Mouse (Mus musculus): ENCODE measurements at regions not wholly inside any gene's neighbourhood (a gene's known extent, or its start where the extent isn't known, plus 50 kb on each side); places are given as distances from the start of the nearest gene placed in this dataset.

DNA sequence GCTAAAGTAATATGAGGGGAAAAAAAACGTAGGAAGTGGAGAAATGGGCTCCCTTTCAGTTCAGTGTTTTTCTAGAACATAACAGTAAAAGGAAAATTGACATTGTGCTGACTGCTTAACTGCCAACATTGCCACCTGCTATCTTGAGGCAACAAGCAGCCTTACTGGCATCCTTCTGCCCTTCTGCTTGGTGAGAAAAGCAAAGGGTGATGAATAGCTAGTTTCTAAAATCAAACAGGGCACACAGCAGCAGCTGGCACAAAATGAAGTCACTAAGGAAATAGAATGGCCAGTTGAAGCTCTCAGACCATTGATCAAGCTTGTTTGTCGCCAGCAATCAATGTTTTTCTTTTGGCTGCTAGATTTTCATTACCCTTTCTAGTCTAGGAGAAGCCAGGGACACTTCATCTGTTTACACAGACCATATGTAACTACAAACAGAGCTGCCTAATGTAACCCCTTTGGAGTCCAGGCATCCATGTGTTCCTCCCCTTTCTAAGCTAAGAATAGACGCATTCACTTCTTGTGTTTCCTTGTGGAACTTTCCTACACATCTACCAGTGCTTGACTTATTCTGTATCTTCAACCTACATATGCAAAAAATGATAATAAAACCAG is 314.2 kb upstream of the Col8a1 start:
- no peak for TF ChIP-seq POLR2A (IDR thresholded peaks at IDR 0.05; ENCODE audit: borderline replicate concordance, extremely low read depth, insufficient read depth, insufficient read length)
- Histone ChIP-seq H3K4me1 (ENCODE audit: control insufficient read depth, insufficient read depth, low read length) (no peaks in the 10 kb centered on the region), H3K4me3 (replicated peaks; ENCODE audit: low read length) (no peak overlapping the region), H3K27me3 (ENCODE audit: control insufficient read depth, insufficient read depth, low read length) (no peaks in the 10 kb centered on the region), H3K9me3 (ENCODE audit: control insufficient read depth, low read length) (no peaks in the 10 kb centered on the region), H3K36me3 (ENCODE audit: control insufficient read depth, insufficient read depth, low read length) (no peaks in the 10 kb centered on the region), H3K9ac (ENCODE audit: low read depth, low read length, severe bottlenecking) (no peak overlapping the region), H3K27ac (replicated peaks; ENCODE audit: low read depth, low read length) (no peak overlapping the region), H3K4me2 (replicated peaks; ENCODE audit: low read depth, low read length, severe bottlenecking) (no peak overlapping the region)
- no peak for DNase-seq (ENCODE audit: low spot score)
- no peak for ATAC-seq (ENCODE audit: low FRiP score, low read depth)
- WGBS = 69% methylated on average over 3 of the region's 3 CpGs

DNA sequence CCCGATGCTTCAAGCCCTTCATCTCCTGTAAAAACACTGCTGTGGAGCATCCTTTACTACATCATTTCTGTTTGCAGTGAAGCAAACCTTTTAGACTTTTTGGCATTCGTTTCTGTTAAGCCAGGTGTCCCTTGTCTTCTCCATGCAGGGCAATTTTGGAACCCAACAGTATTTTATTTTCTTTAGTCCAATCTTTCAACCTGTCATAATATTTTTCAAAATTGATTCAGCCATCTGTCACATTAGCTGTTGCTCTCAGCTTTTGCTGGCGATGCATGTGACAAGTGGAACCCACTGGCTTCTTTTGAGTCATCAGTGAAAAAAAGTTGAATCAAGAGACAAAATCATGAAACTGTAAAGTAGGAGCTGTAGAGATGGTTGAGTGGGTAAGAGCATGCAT is 317.9 kb upstream of the Col8a1 start:
- DNase-seq (ENCODE audit: low spot score) (no peak), ATAC-seq (ENCODE audit: low FRiP score, low read depth) (no peak)
- Histone ChIP-seq H3K27me3 (ENCODE audit: control insufficient read depth, insufficient read depth, low read length) (no peaks in the 10 kb centered on the region), H3K9ac (ENCODE audit: low read depth, low read length, severe bottlenecking) (no peak overlapping the region), H3K27ac (replicated peaks; ENCODE audit: low read depth, low read length) (no peak overlapping the region), H3K4me2 (replicated peaks; ENCODE audit: low read depth, low read length, severe bottlenecking) (no peak overlapping the region), H3K36me3 (ENCODE audit: control insufficient read depth, insufficient read depth, low read length) (no peaks in the 10 kb centered on the region), H3K9me3 (ENCODE audit: control insufficient read depth, low read length) (no peaks in the 10 kb centered on the region), H3K4me3 (replicated peaks; ENCODE audit: low read length) (no peak overlapping the region), H3K4me1 (ENCODE audit: control insufficient read depth, insufficient read depth, low read length) (no peaks in the 10 kb centered on the region)
- 87% methylated on average over 3 of the region's 3 CpGs for WGBS
- TF ChIP-seq POLR2A (IDR thresholded peaks at IDR 0.05; ENCODE audit: borderline replicate concordance, extremely low read depth, insufficient read depth, insufficient read length) = no peak

GRCm38 (mm10) chr16:58100351-58100750 is 307.9 kb upstream of the Dcbld2 start:
- no peak overlapping the region for H3K9ac ChIP-seq (ENCODE audit: low read depth, low read length, severe bottlenecking)
- ATAC-seq (ENCODE audit: low FRiP score, low read depth) = no peak
- H3K4me1 ChIP-seq (ENCODE audit: control insufficient read depth, insufficient read depth, low read length) = no peaks in the 10 kb centered on the region
- no peak for TF ChIP-seq POLR2A (IDR thresholded peaks at IDR 0.05; ENCODE audit: borderline replicate concordance, extremely low read depth, insufficient read depth, insufficient read length)
- no peak overlapping the region for H3K27ac ChIP-seq (replicated peaks; ENCODE audit: low read depth, low read length)
- H3K27me3 ChIP-seq (ENCODE audit: control insufficient read depth, insufficient read depth, low read length) = no peaks in the 10 kb centered on the region
- H3K36me3 ChIP-seq (ENCODE audit: control insufficient read depth, insufficient read depth, low read length) = no peaks in the 10 kb centered on the region
- no peak overlapping the region for H3K4me2 ChIP-seq (replicated peaks; ENCODE audit: low read depth, low read length, severe bottlenecking)
- DNase-seq (ENCODE audit: low spot score) = no peak
- H3K4me3 ChIP-seq (replicated peaks; ENCODE audit: low read length) = no peak overlapping the region
- H3K9me3 ChIP-seq (ENCODE audit: control insufficient read depth, low read length) = no peaks in the 10 kb centered on the region
- WGBS = 74% methylated on average over 4 of the region's 4 CpGs

- DNase-seq (ENCODE audit: low spot score) (no peak), ATAC-seq (ENCODE audit: low FRiP score, low read depth) (no peak)
- Histone ChIP-seq H3K4me2 (replicated peaks; ENCODE audit: low read depth, low read length, severe bottlenecking) (no peak overlapping the region), H3K4me3 (replicated peaks; ENCODE audit: low read length) (no peak overlapping the region), H3K9me3 (ENCODE audit: control insufficient read depth, low read length) (no peaks in the 10 kb centered on the region), H3K4me1 (ENCODE audit: control insufficient read depth, insufficient read depth, low read length) (no peaks in the 10 kb centered on the region), H3K27ac (replicated peaks; ENCODE audit: low read depth, low read length) (no peak overlapping the region), H3K36me3 (ENCODE audit: control insufficient read depth, insufficient read depth, low read length) (no peaks in the 10 kb centered on the region), H3K27me3 (ENCODE audit: control insufficient read depth, insufficient read depth, low read length) (no peaks in the 10 kb centered on the region), H3K9ac (ENCODE audit: low read depth, low read length, severe bottlenecking) (no peak overlapping the region)
- WGBS = 75% methylated on average over 1 of the region's 1 CpGs
- no peak for TF ChIP-seq POLR2A (IDR thresholded peaks at IDR 0.05; ENCODE audit: borderline replicate concordance, extremely low read depth, insufficient read depth, insufficient read length)
Observed at GRCm38 (mm10) chr16:58110452-58110851, 297.8 kb upstream of the Dcbld2 start.

GRCm38 (mm10) chr16:58126086-58126485 is 282.2 kb upstream of the Dcbld2 start:
- WGBS = 69% methylated on average over 1 of the region's 1 CpGs
- Histone ChIP-seq H3K4me2 (replicated peaks; ENCODE audit: low read depth, low read length, severe bottlenecking) (no peak overlapping the region), H3K9me3 (ENCODE audit: control insufficient read depth, low read length) (no peaks in the 10 kb centered on the region), H3K4me3 (replicated peaks; ENCODE audit: low read length) (no peak overlapping the region), H3K27me3 (ENCODE audit: control insufficient read depth, insufficient read depth, low read length) (no peaks in the 10 kb centered on the region), H3K36me3 (ENCODE audit: control insufficient read depth, insufficient read depth, low read length) (no peaks in the 10 kb centered on the region), H3K27ac (replicated peaks; ENCODE audit: low read depth, low read length) (no peak overlapping the region), H3K4me1 (ENCODE audit: control insufficient read depth, insufficient read depth, low read length) (no peaks in the 10 kb centered on the region), H3K9ac (ENCODE audit: low read depth, low read length, severe bottlenecking) (no peak overlapping the region)
- no peak for DNase-seq (ENCODE audit: low spot score)
- no peak for ATAC-seq (ENCODE audit: low FRiP score, low read depth)
- no peak for TF ChIP-seq POLR2A (IDR thresholded peaks at IDR 0.05; ENCODE audit: borderline replicate concordance, extremely low read depth, insufficient read depth, insufficient read length)

Data from limb, embryonic 14.5 days (tissue).